Mouse (Mus musculus): Measurements from ENCODE around the gene Col4a2. TPM values are rescaled to one million over a fixed set of nuclear protein-coding genes. Genes with fewer than 3 reads are reported as not detected.
A peak's percentile ranks its signal among the peaks of the same experiment; 100 is the strongest.

Gene Col4a2
- 7.9 and 9.1 TPM in 2 replicates for polyA plus RNA-seq (2015; fragmentation: Nextera tagmentation; extraction: Ambion mirVana)

DNA sequence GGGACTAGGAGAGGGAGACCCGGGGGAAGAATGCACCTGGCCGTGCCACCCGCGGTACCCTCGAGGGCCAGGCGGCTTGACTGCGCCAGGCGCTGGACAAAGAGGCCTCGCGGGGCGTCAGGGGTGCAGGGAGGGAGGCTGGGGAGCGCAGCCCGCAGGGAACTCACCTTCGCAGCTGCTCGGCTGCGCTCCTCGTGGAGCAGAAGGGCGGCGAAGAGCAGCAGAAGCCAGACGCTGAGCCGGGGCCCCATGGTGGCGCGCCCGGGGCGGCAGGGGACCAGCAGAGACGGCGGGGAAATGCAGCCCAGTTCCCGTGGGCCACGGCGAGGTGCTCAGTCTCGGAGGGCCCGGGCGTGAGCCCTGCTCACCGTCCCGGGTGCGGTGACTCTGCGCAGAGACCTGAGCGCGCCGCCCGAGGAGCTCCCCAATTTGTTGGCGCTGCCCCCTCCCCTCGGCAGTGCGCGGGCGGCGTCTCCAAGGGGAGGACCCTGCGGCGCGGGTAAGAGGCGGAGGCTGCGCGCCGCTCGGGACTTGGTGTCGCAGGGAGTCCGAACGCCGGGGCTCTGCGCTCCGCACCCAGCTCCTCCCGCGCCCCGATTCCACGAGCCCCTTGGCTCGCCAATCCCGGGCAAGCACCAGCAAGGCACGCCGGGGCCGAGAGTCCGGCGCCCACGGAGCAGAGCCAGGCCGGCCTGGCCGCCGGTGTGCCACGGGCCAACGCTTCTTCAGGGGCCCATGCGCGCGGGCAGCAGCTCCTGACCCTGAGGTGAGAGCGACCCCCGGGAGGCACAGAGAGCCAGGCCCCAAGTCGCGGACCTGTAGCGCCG lies at the start of gene Col4a2, which contains the start of gene Col4a1:
Gene Col4a2 (plus strand): TSS at position 457 of the 827 bp plus-strand sequence.
Gene Col4a1 (minus strand): TSS at position 478 of the 827 bp plus-strand sequence.
- no peak within 1 kb of the TSS for H3K27ac ChIP-seq (replicated peaks)
- ATAC-seq (ENCODE audit: insufficient read depth) = peak; percentile 67; the same call in 1 of the 2 replicates

DNA sequence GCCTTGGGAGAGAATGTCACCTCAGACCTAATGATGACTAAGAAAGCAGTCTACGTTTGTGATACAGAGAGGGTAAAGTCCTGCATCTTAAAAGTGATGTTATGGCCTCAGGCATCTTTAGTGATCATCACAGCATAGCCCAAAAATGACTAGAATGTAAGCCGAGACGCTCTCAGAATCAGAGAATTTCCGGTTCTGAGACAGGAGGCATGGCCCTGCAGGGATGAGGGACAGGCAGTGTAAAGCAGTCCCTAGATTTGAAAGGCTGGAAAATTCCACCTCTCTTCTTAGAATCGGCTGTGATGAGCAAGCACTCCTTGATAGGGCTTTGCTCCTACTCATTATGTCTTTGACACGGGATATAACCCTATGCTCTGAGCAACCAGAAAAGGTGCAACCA lies 48.8 kb upstream of the Col4a2 start:
- H3K9me3 ChIP-seq (replicated peaks) = no peaks in the 10 kb centered on the region
- no peak overlapping the region for H3K4me3 ChIP-seq (replicated peaks)
- no peak overlapping the region for H3K4me2 ChIP-seq
- H3K36me3 ChIP-seq (replicated peaks) = no peaks in the 10 kb centered on the region
- H3K27ac ChIP-seq (replicated peaks) = no peak overlapping the region
- 62% methylated on average over 6 of the region's 6 CpGs for WGBS (ENCODE audit: insufficient replicate concordance)
- peaks cover 10% of the 10 kb centered on the region for H3K4me1 ChIP-seq (replicated peaks)
- no peak overlapping the region for H3K9ac ChIP-seq
- ATAC-seq (ENCODE audit: insufficient read depth) = no peak
- H3K27me3 ChIP-seq = no peaks in the 10 kb centered on the region

More for the DNA sequence above, at the start of gene Col4a2, which contains the start of gene Col4a1:
- Histone ChIP-seq H3K27me3 (peaks cover 57% of the 10 kb centered on the region), H3K9ac (peak within 1 kb of the TSS; percentile 42; the same call in 1 of the 2 replicates), H3K4me3 (replicated peaks) (peak within 1 kb of the TSS; percentile 53), H3K9me3 (replicated peaks) (no peaks in the 10 kb centered on the region), H3K4me1 (replicated peaks) (peaks cover 3% of the 10 kb centered on the region; the same call in 1 of the 2 replicates), H3K4me2 (peak within 1 kb of the TSS; percentile 62), H3K36me3 (replicated peaks) (no peaks in the 10 kb centered on the region)
- under 1% methylated on average over 87 of the region's 87 CpGs for WGBS (ENCODE audit: insufficient replicate concordance)

DNA sequence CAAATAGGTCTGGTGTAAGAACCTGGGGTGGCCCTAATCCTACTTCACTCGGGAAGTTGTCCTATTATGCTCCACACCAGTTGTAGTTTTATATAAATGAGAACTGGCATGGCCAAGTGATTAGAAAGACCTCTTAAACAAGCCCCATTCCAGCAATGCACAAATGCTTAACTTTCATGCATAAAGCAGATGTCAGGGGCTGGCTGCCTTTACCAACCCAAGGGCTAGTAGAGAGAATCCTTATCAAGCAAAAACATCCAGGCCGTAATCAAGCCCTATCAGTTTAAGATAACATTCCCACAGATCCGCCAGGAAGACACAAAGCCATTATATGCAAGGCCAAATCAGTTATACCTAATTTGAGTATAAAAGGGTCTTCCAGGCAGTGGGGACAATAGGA lies 46.6 kb upstream of the Col4a2 start:
- H3K4me2 ChIP-seq = no peak overlapping the region
- no peaks in the 10 kb centered on the region for H3K9me3 ChIP-seq (replicated peaks)
- H3K36me3 ChIP-seq (replicated peaks) = no peaks in the 10 kb centered on the region
- no peak overlapping the region for H3K4me3 ChIP-seq (replicated peaks)
- H3K27ac ChIP-seq (replicated peaks) = no peak overlapping the region
- WGBS (ENCODE audit: insufficient replicate concordance) = 48% methylated on average over 3 of the region's 3 CpGs
- no peaks in the 10 kb centered on the region for H3K4me1 ChIP-seq (replicated peaks)
- H3K9ac ChIP-seq = no peak overlapping the region
- no peak for ATAC-seq (ENCODE audit: insufficient read depth)
- H3K27me3 ChIP-seq = no peaks in the 10 kb centered on the region

DNA sequence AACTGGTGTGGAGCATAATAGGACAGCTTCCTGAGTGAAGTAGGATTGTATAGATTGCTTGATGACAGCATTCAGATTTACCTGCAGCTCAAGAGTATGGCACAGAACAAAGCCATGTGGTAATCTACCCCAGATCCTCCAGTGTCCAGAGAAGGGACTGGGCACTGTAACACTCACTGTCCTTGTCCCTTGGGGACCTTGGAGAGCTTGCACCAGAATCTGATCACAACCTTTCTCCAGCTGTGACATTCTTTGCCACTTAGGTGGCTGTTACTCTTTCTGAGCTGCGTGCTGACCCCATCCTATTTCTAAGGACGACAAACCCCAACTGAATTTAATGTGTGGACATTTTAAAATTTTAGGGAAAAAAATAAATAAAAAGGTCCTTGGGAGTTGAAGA lies 46.1 kb upstream of the Col4a2 start:
- Histone ChIP-seq H3K9ac (no peak overlapping the region), H3K4me3 (replicated peaks) (no peak overlapping the region), H3K9me3 (replicated peaks) (no peaks in the 10 kb centered on the region), H3K27ac (replicated peaks) (no peak overlapping the region), H3K4me1 (replicated peaks) (no peaks in the 10 kb centered on the region), H3K4me2 (no peak overlapping the region), H3K27me3 (no peaks in the 10 kb centered on the region), H3K36me3 (replicated peaks) (no peaks in the 10 kb centered on the region)
- ATAC-seq (ENCODE audit: insufficient read depth) = no peak
- 55% methylated on average over 2 of the region's 2 CpGs for WGBS (ENCODE audit: insufficient replicate concordance)

DNA sequence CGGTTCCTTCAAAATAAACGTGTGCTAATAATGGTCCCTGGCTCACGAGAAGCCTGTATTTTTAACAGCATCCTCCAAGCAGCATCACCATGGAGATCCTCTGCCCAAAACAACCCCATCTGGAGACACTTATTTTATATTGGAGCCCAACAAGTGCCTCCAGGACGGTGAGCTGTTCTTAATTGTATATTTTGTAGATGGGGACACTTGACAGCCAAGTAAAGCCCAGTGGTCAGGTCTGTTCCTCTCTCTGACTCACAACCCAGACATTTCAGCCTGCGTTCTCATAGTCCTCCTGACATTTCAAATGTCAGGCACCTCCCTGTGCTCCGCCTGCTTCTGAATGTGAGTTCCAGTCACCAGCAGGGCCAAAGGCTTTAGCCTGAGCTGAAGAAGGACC lies 43.9 kb upstream of the Col4a2 start:
- Histone ChIP-seq H3K36me3 (replicated peaks) (no peaks in the 10 kb centered on the region), H3K9me3 (replicated peaks) (no peaks in the 10 kb centered on the region), H3K4me2 (no peak overlapping the region), H3K9ac (no peak overlapping the region), H3K27me3 (no peaks in the 10 kb centered on the region), H3K4me3 (replicated peaks) (no peak overlapping the region), H3K27ac (replicated peaks) (no peak overlapping the region), H3K4me1 (replicated peaks) (no peaks in the 10 kb centered on the region)
- ATAC-seq (ENCODE audit: insufficient read depth) = no peak
- WGBS (ENCODE audit: insufficient replicate concordance) = 54% methylated on average over 6 of the region's 6 CpGs

DNA sequence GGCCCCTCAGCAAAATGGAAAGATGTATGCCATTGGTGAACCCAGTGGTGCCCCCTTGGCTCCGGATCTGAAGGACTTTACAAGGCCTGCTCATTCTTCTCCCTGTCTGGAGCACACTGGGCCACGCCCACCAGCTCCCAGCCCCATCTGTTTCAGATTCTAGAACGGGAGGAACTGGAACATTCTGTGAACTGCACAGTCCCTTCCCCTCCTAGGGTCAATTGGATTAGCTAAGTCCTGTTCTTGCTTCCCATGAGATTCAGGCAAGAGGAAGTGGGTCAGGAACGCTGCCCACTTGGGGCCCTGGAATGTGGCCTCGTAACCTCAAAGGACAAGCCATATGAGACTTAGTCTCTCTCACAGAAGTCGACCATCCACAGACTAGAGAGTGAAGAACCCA lies 41.8 kb upstream of the Col4a2 start:
- Histone ChIP-seq H3K4me1 (replicated peaks) (no peaks in the 10 kb centered on the region), H3K27me3 (no peaks in the 10 kb centered on the region), H3K36me3 (replicated peaks) (no peaks in the 10 kb centered on the region), H3K27ac (replicated peaks) (no peak overlapping the region), H3K9ac (no peak overlapping the region), H3K4me3 (replicated peaks) (no peak overlapping the region), H3K9me3 (replicated peaks) (no peaks in the 10 kb centered on the region), H3K4me2 (no peak overlapping the region)
- WGBS (ENCODE audit: insufficient replicate concordance) = 37% methylated on average over 6 of the region's 6 CpGs
- ATAC-seq (ENCODE audit: insufficient read depth) = no peak

DNA sequence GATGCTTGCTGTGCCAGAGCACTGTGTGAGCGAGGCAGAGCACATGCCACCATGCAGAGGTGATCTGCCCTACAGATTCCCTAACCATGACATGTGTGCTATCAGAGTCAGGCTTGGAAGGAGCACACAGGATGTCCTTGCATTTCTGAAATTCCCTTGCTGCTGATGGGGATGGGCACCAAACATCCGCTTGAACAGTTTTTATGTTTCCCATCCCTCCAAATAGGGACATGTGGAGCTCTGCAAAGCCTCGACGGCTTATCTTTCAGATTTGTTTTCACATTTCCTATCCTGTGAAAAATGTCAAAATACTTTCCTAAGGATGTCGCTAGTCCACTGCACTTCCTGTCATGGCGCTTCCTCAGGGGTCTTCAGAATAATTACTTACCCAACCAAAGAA lies 40.4 kb upstream of the Col4a2 start:
- H3K36me3 ChIP-seq (replicated peaks) = no peaks in the 10 kb centered on the region
- 39% methylated on average over 6 of the region's 6 CpGs for WGBS (ENCODE audit: insufficient replicate concordance)
- no peak for ATAC-seq (ENCODE audit: insufficient read depth)
- no peak overlapping the region for H3K4me2 ChIP-seq
- no peaks in the 10 kb centered on the region for H3K9me3 ChIP-seq (replicated peaks)
- no peak overlapping the region for H3K9ac ChIP-seq
- H3K4me1 ChIP-seq (replicated peaks) = 0 out of 2 replicates have a peak, but pooled peaks cover 5% of the 10 kb centered on the region
- no peak overlapping the region for H3K27ac ChIP-seq (replicated peaks)
- H3K4me3 ChIP-seq (replicated peaks) = no peak overlapping the region
- no peaks in the 10 kb centered on the region for H3K27me3 ChIP-seq

DNA sequence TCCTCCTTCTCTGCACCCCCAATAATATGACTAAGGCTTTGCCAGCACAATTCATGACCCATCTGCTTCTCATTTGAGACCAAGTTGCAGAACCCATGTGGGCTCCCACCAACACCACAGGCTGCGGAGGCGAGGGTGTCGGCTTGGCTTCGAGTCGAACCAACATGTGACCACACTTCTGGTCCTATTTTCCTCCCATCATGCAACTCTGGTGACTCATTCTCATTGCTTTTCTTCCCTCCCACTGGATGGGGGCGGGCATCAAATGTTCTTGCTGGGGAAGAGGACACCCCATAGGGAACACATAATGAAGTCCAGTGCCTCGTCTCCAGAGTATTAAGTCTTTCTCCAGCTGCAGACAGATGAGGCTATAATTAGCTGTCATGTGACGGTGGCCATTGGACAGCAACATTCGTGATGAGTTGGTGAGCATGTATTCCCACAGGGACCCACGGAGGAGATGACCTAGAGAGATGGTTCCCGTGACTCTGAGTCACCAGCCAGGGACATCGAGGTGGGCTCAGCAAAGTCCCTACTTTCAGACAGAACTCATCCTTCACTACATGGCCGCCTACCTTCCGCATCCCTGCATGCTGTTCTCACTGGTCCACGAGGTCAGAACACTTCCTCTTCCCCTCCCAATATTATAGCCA lies 39.0 kb upstream of the Col4a2 start:
- no peaks in the 10 kb centered on the region for H3K36me3 ChIP-seq (replicated peaks)
- 63% methylated on average over 15 of the region's 15 CpGs for WGBS (ENCODE audit: insufficient replicate concordance)

DNA sequence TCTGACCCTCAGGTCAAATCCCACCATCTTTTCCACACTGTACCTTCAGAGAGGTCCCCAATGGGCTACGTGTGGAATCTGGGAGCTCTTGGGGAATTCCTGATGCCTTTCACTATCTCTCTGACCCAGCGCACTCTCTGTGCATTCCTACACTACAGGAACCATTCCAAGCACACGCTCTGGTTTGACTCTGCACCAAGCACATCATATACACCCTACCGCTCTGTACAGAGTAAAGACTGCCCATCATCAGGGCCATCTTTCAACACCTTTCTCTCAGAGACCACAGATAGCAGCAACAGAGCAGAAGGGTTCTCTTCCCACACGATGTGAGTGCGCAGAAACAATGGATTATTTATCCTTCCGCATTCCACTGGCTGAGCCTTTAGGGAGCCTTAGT lies 38.2 kb upstream of the Col4a2 start:
- Histone ChIP-seq H3K9me3 (replicated peaks) (no peaks in the 10 kb centered on the region), H3K4me1 (replicated peaks) (peaks cover 15% of the 10 kb centered on the region; the same call in 1 of the 2 replicates), H3K4me3 (replicated peaks) (no peak overlapping the region), H3K4me2 (no peak overlapping the region), H3K27me3 (peaks cover 12% of the 10 kb centered on the region), H3K36me3 (replicated peaks) (no peaks in the 10 kb centered on the region), H3K27ac (replicated peaks) (no peak overlapping the region), H3K9ac (no peak overlapping the region)
- no peak for ATAC-seq (ENCODE audit: insufficient read depth)
- WGBS (ENCODE audit: insufficient replicate concordance) = 63% methylated on average over 7 of the region's 7 CpGs

More for the DNA sequence above, 39.0 kb upstream of the Col4a2 start:
- H3K27ac ChIP-seq (replicated peaks) = no peak overlapping the region
- H3K4me1 ChIP-seq (replicated peaks) = peaks cover 14% of the 10 kb centered on the region; the same call in 1 of the 2 replicates
- no peak overlapping the region for H3K4me2 ChIP-seq
- no peak overlapping the region for H3K4me3 ChIP-seq (replicated peaks)
- no peaks in the 10 kb centered on the region for H3K9me3 ChIP-seq (replicated peaks)
- no peak overlapping the region for H3K9ac ChIP-seq
- no peak for ATAC-seq (ENCODE audit: insufficient read depth)
- H3K27me3 ChIP-seq = peaks cover 5% of the 10 kb centered on the region; the same call in 1 of the 2 replicates

DNA sequence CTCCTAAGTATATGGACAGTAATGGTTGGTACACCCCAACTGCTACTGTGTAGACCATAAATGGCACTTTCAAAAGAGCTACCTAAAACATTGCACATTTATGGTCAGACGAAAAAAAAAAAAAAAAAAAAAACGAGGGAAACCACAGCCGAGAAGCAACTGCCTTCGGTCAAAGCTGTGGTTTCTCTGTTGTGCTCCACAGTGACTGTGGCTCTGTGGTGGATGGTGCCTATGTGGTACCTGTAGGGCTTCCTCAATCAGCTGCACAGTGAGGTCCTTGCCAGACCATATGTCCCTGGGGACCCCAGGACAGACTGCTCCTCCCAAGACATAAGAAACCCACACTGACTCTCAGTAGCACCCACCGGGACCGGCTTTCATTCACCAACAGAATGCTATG lies 36.3 kb upstream of the Col4a2 start:
- H3K27ac ChIP-seq (replicated peaks) = no peak overlapping the region
- no peak overlapping the region for H3K9ac ChIP-seq
- H3K27me3 ChIP-seq = peaks cover 14% of the 10 kb centered on the region
- peaks cover 15% of the 10 kb centered on the region; the same call in 1 of the 2 replicates for H3K4me1 ChIP-seq (replicated peaks)
- no peak for ATAC-seq (ENCODE audit: insufficient read depth)
- H3K9me3 ChIP-seq (replicated peaks) = no peaks in the 10 kb centered on the region
- no peak overlapping the region for H3K4me2 ChIP-seq
- H3K4me3 ChIP-seq (replicated peaks) = no peak overlapping the region
- 25% methylated on average over 6 of the region's 6 CpGs for WGBS (ENCODE audit: insufficient replicate concordance)
- no peaks in the 10 kb centered on the region for H3K36me3 ChIP-seq (replicated peaks)

DNA sequence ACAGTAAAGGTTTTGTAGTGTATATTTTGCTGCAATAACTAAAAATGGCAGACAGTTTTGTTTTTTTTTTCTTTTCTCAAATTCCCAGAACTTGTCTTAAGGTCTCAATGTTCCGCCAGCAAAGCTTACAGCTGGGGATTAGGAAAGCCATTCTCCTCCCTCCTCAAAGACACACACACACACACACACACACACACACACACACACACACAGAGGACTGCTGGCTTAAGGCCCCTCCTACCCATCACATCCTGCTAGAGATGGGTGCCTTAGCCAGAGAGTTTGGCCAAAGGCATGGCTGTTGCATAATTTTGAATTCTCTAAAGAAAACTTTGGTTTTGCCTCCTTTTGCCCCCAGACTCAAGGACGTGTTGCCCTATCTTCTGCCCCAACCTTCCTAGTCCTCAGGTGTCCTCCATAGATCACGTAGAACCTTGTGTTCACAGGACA lies 35.0 kb upstream of the Col4a2 start:
- Histone ChIP-seq H3K36me3 (replicated peaks) (no peaks in the 10 kb centered on the region), H3K9me3 (replicated peaks) (no peaks in the 10 kb centered on the region), H3K4me3 (replicated peaks) (no peak overlapping the region), H3K4me2 (no peak overlapping the region), H3K27ac (replicated peaks) (no peak overlapping the region; the same call in 1 of the 2 replicates), H3K9ac (no peak overlapping the region), H3K4me1 (replicated peaks) (peaks cover 15% of the 10 kb centered on the region; the same call in 1 of the 2 replicates), H3K27me3 (peaks cover 14% of the 10 kb centered on the region)
- 47% methylated on average over 3 of the region's 3 CpGs for WGBS (ENCODE audit: insufficient replicate concordance)
- ATAC-seq (ENCODE audit: insufficient read depth) = no peak
